ENCODE assay signal across 10 mouse cellular contexts in genomic region chr17:15631626-15632025, GRCm38 (mm10).
A peak's percentile ranks its signal among the peaks of the same experiment; 100 is the strongest.
DNase-seq lines count a peak whose midpoint lies in the region; ATAC-seq and TF ChIP-seq lines count a peak whose summit lies in the region.
"Had no signal": no experiment of that assay in that cellular context is flagged by ENCODE, and none has a peak within 500 bp of the region (broad histone marks: within the 10 kb centered on the region; RNA-seq: fewer than 3 reads in every experiment).

No protein-coding gene starts in this region.

- no peak for TF ChIP-seq POLR2A in lung, adult 2 months (IDR thresholded peaks at IDR 0.05; ENCODE audit: borderline replicate concordance, extremely low read depth, low read depth, low read length)

- ATAC-seq in lung, embryonic 15.5 days (ENCODE audit: borderline replicate concordance, extremely low read depth, low FRiP score, low TSS enrichment), result no peak
- ATAC-seq in hindbrain, embryonic 16.5 days, result no peak
- peak; percentile 34; the same call in 1 of the 2 replicates for ATAC-seq in megakaryocyte progenitor cell, adult 5-6 weeks (replicated peaks; ENCODE audit: poor library complexity)

- peak overlapping the region; percentile 51 for H3K4me2 ChIP-seq in lung, embryonic 15.5 days
- peak overlapping the region; percentile 27; the same call in 1 of the 2 replicates for H3K4me2 ChIP-seq in hindbrain, embryonic 16.5 days (ENCODE audit: low read length)

- peaks cover 14% of the 10 kb centered on the region for H3K4me1 ChIP-seq in lung, embryonic 15.5 days
- no peaks in the 10 kb centered on the region; the same call in 1 of the 2 replicates for H3K4me1 ChIP-seq in lung, adult 2 months (ENCODE audit: control insufficient read depth, insufficient read depth, low read length)
- H3K4me1 ChIP-seq in hindbrain, embryonic 16.5 days (ENCODE audit: control insufficient read depth, insufficient read depth, low read depth, low read length), result no peaks in the 10 kb centered on the region

- H3K27me3 ChIP-seq in lung, embryonic 15.5 days, result no peaks in the 10 kb centered on the region
- no peaks in the 10 kb centered on the region for H3K27me3 ChIP-seq in hindbrain, embryonic 16.5 days (replicated peaks; ENCODE audit: control insufficient read depth, insufficient read depth, low read length)

- H3K36me3 ChIP-seq in lung, embryonic 15.5 days, result no peaks in the 10 kb centered on the region
- no peaks in the 10 kb centered on the region for H3K36me3 ChIP-seq in hindbrain, embryonic 16.5 days (ENCODE audit: control insufficient read depth, insufficient read depth, low read length)

- peak overlapping the region; percentile 62 for H3K4me3 ChIP-seq in gastrocnemius, adult 2 months
- H3K4me3 ChIP-seq in lung, embryonic 15.5 days, result peak overlapping the region; percentile 15; the same call in 1 of the 2 replicates
- H3K4me3 ChIP-seq in lung, adult 2 months (replicated peaks; ENCODE audit: extremely low read depth, low read depth, low read length), result no peak overlapping the region
- H3K4me3 ChIP-seq in hindbrain, embryonic 16.5 days (ENCODE audit: low read length), result no peak overlapping the region

- H3K9ac ChIP-seq in lung, embryonic 15.5 days, result no peak overlapping the region
- no peak overlapping the region for H3K9ac ChIP-seq in hindbrain, embryonic 16.5 days (ENCODE audit: low read depth, low read length)

- DNase-seq in gastrocnemius, adult 2 months, result no peak
- DNase-seq in gastrocnemius, adult 8-10 months (ENCODE audit: low spot score in 2 of 2), result no peak
- no peak for DNase-seq in lung, adult 2 months
- no peak for DNase-seq in cerebellum, adult 11 months
- no peak for DNase-seq in left cerebral cortex, adult 9 months (ENCODE audit: low spot score in 2 of 2)
- DNase-seq: kidney, adult 9 months; retina, postnatal 1 day had no signal

- intact Hi-C loops in gastrocnemius, adult 2 months (cut with DNase I), result no loop called here

- H3K27ac ChIP-seq in gastrocnemius, adult 2 months, result no peak overlapping the region
- H3K27ac ChIP-seq in lung, embryonic 15.5 days, result no peak overlapping the region
- H3K27ac ChIP-seq in hindbrain, embryonic 16.5 days (ENCODE audit: low read depth, low read length), result no peak overlapping the region

- TF ChIP-seq CTCF in gastrocnemius, adult 2 months (IDR thresholded peaks at IDR 0.05), result no peak
- TF ChIP-seq CTCF in lung, adult 2 months (IDR thresholded peaks at IDR 0.05; ENCODE audit: insufficient read depth, low read length), result no peak

- no peaks in the 10 kb centered on the region for H3K9me3 ChIP-seq in lung, embryonic 15.5 days
- H3K9me3 ChIP-seq in hindbrain, embryonic 16.5 days (ENCODE audit: control insufficient read depth, low read length), result no peaks in the 10 kb centered on the region

- 4% methylated on average over 11 of the region's 11 CpGs for WGBS in lung, embryonic 15.5 days
- WGBS in lung, adult 2 months, result 11% methylated on average over 11 of the region's 11 CpGs
- 28% methylated on average over 11 of the region's 11 CpGs for WGBS in hindbrain, embryonic 16.5 days

Comparison
In these comparisons a context has a peak if more than half of its experiments do, and no peak if none do; other contexts are left out.
1. H3K4me3 ChIP-seq: peak in gastrocnemius, adult 2 months (single experiment) and lung, embryonic 15.5 days (single experiment); none in lung, adult 2 months (single experiment) and hindbrain, embryonic 16.5 days (single experiment).